Mouse (Mus musculus) cerebellum, adult (tissue): ENCODE results near the gene Sirt7.

Source experiments
- ATAC-seq: cut with Nextera tagmentation; 2 replicates; pipeline ENCODE4 v1.9.2; 2017; ENCODE audit warnings: mild to moderate bottlenecking, moderate library complexity, mixed read lengths; ENCODE audit not compliant: insufficient number of reproducible peaks, low FRiP score, low TSS enrichment

The Sirt7 gene

DNA sequence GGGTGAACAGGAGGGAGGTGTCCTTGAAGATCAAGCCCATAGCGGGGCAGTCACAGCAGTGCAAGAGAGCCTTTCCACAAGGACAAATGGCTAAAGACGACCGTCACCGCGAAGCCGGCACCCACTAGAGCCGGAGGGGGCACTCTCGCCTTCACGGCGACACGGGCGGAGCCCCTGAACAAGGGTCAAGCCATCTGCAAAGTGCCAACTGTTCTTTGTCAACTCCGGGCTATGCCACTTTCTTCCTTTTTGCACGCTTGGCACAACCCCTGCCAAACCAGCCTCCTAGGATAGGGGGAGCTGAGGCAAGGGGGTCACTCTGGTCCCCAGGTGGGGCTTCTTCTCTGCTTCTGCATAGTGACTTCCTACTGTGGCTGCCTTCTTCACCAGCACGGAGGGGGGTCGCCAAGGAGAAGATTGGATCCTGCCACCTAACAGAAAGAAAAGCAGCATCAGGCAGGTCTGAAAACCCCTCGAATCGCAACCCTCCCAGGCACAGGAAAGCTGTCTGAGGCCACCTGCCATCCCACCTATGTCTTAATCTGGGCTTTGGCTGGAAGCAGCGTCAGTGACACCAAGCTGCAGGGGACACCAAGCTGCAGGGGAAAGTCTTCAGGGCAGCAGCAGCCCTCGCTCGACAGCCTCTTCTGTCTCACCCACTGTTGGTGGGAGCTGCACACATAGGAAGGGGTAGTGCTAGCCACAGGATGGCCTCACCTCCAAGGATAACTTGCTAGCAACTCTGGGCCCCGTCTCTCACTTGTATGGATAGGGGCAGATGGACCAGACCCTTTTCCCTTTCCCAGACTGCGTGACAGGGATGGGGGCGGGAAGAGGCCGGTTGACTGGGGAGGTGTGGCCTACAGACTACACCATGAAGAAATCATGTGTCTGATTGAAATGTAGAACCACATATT is 6.2 kb downstream of the Sirt7 start:
- ATAC-seq: no peak

DNA sequence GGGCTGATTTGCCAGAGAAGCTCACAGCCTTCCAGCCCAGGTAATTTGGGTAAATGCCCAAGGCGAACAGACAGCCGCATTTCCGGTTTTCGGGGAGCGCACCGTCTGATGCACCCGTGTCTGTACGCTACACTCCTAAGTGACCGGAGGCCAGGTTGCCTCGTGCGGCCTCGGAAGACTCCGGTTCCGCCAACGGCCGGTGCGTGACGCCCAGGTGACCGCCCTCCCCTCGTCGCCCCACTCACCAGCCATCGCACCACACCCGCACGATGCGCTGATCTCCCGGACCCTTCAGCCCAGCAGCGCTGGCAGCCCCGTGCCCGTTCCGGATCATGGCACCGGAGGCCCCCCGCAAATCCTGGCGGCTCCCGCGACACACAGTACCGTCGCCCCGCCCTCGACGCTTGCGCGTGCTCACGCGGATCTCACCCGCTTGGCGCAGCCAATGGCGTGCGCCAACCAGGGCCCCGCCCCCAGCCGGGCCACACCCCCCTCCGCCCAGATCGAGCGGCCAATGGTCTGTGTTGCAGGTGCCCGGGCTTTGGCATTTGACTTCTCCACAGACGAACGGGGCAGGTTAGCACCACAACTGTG is 7.4 kb downstream of the Sirt7 start, which contains the start of gene Pcyt2:
TSS of gene Pcyt2 (minus strand) at position 418 of the 594 bp plus-strand sequence.
- peak; percentile 57 for ATAC-seq

DNA sequence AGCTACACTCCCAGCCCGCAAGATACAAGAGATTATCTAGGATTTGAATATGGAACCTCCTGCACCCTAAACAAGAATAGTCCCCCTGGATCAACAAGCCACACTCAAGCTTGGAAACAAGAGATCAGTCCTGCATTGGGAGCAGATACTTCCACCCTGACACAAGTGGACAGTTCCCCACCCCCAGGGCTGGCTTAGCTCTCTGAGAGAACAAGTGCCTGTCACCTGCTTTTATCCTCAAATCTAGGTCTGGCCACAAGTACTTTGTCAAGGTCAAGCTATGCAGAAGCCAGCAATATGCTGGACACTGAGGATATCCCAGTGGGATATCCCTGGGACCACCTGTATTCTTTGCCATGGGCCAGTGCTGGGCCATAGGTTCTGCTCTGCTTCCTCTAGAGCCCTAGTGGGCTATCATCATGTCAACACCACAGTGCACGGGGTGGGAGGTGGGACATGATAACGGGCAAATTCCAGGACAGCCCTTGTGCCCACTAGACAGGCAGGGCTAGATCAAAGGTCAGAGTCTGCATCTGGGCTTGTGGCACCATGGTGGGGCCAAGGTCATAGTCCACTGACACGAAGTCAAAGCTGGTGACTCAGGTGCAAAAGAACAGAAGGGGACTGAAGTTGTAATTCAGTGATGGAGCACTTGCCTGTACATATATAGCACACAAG is 8.3 kb downstream of the Sirt7 start:
- no peak for ATAC-seq

GRCm38 (mm10) chr11:120615606-120616203 is 9.3 kb downstream of the Sirt7 start:
- no peak for ATAC-seq

GRCm38 (mm10) chr11:120615167-120615566 is 9.9 kb downstream of the Sirt7 start:
- ATAC-seq: no peak

DNA sequence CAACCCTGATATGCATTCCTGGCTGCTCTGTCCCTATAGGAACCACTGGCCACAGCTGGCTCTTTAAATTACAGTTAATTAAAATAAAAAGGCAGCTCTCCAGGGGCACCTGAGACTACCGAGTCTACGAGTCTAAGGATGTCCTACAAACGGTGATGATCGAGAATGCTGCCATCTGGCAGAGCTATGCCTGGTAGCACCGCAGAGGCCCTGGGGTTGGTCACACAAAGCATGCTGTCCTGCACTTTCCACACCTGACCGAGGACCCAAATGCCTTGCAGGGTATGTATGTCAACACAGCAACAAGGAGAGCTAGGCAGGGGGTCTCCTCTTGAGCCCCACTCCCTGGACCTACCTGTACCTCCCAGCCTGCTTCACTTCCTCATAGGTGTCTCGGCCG is 11.1 kb downstream of the Sirt7 start:
- no peak for ATAC-seq

DNA sequence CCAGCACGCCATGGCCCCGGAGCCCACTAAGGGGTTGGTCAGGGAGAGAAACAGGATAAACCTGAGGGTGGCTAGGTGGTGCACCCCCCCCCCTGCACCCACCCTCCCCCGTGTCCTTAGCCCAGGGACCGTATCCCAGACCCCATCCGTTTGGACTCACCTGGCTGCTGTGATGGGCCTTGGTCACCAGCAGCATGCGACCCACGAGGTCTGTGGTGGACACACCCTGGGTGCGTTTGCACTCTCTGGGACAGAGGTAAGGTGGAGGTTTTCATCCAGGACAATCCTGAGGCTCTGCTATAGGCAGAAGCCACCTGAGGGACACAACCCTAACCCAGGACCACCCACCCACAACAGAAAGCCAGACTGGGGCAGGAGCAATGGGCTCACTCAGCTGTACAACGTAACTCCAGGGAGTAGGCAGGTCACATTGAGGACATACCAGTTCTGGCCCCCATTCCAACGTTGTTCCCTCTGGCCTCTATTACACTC is 11.5 kb downstream of the Sirt7 start:
- ATAC-seq: no peak

DNA sequence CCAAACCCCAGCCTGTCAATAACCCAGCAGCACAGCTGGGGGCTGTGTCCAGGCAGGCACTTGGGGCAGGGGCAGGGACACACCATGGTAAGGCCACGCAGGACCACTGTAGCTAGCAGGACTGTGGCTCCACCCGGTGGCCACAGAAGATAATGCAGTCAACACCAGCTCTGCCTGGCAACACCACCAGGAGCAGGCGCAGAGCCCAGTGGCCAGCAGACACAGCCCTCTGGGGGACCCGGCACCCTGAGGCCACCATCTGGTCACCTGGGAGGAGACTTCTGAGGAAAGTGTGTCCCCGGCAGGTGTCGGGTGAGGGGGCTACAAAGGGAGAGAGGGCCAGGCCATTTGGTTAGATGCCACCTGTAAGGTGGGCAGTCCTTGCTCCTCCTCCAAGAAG is 12.3 kb downstream of the Sirt7 start:
- ATAC-seq: peak; percentile 61

DNA sequence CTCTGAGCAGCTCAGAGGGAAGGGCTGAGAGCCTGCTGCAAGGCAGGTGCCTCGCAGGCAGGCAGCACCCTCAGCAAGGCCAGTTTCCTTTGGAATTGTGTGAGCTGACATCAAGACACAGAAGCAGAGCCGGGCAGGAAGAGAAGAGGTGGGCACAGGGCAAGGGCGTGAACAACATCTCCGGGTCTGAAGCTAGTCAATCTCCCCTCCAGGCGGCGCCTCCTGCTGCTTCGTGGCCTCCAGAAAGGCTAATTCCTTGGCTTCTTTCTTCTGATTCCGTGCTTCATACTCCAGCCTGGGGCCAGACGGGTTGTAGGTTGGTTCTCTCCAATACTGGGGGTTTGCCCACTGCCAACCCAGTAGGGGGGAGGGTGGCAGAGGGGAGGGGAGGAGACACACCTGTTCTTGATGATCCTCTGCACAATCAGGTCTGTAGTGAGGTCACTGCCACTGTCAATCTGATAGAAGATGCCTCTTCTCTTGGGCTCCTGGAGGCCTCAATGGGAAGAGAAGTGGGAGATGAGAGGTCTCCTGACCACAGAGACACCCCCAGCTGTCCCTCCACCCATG is 14.5 kb downstream of the Sirt7 start:
- no peak for ATAC-seq

DNA sequence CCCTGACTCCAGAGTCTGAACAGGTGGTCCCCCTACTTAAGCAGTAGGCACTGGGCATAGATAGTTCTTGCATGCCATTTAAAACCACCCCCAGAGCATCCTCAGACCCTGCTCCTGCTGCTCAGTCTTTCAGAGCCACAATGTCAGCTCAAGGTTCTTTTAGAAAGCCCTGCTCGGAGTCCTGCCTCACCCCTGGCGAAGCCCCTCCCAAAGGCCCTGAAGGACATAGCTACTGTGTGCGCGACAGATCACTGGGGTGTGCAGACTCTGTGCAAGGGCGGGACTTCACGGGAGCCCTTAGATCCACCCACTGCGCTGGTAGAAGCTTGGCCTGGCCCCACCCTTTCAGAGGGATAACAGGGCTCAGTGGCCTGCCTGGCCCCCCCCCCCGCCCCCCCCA is 15.8 kb downstream of the Sirt7 start:
- no peak for ATAC-seq

DNA sequence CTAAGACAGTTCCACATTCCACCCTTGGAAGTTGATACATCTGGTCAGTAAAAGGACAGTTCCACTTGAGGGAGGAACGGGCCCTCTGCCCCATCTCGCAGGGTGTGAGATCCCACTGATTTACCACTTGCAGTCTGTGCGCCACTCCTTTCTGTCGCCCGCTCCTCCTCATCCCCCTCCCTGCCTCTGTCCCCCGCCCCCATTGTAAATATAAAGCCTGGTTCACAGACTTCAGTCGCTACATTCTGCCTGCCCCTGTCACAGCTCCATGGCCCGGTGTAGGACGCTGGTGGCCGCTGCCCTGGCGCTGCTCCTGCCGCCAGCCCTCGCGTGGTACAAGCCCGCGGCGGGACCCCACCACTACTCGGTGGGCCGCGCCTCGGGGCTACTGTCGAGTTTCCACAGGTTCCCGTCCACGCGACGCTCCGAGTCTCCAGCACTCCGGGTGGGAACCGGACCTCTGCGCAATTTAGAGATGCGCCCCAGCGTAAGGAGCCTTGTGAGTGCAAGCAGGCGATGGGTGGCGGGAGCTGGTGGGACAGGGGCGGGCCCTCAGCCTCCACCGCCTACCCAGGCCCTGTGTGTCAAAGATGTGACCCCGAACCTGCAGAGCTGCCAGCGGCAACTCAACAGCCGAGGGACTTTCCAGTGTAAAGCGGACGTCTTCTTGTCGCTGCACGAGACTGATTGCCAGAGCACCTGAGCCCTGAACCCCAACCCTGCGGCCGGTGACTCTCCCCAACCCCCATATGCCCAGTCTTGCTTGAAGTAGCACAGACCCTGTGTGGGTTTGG is 16.6 kb downstream of the Sirt7 start, which contains the start of gene Npb:
TSS of gene Npb (plus strand) at position 237 of the 794 bp plus-strand sequence.
- no peak for ATAC-seq

DNA sequence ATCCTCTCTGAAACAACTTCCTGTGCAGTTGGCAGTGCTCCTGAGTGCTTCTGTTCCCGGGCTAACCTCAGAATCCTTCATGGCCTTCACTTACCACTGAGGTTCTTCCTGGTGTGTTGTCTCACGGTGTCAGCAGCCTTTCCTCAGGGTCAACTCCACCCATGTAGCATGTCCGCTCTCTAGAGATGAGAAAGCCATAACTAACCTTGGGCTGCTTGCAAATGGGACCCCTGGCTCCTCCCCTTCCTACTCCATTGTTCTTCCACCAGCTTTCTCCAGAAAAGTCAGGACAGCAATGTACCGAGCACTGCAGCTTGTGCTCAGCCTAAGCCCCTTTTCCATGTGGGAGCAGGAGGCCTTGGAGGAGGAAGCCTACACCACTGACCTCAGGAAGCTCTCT is 18.3 kb downstream of the Sirt7 start:
- no peak for ATAC-seq

- no peak for ATAC-seq
Observed at GRCm38 (mm10) chr11:120605667-120606066, 19.4 kb downstream of the Sirt7 start.

DNA sequence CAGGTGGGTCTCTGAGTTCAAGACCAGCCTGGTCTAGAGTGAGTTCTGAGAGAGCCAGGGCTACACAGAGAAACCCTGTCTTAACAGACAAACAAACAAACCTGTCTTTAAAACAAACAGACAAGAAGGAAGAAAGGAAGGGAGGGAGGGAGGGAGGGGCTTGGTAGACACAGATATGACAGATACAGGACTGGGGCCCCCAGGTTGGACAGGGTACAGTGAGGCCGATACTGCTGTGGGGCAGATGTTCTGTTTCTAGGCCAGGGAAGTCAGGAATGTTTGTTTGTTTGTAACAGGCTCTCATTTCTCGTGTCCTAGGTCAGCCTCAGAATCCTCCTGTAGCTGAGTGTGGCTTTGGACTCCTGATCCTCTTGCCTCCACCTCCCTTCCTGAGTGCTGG is 21.5 kb downstream of the Sirt7 start:
- no peak for ATAC-seq

- no peak for ATAC-seq
Observed at GRCm38 (mm10) chr11:120600716-120601115, 24.3 kb downstream of the Sirt7 start.

- no peak for ATAC-seq
Observed at GRCm38 (mm10) chr11:120598990-120599549, 26.0 kb downstream of the Sirt7 start.

GRCm38 (mm10) chr11:120598283-120598989 is 26.6 kb downstream of the Sirt7 start, which contains the start of the genes Alyref and Anapc11:
Gene Alyref, minus strand, starts transcription at chr11:120598365.
Gene Anapc11, plus strand, starts transcription at chr11:120598421.
- ATAC-seq: peak; percentile 96
